Mouse (Mus musculus) hindbrain, postnatal 0 days (tissue): ENCODE measurements at regions not wholly inside any gene's neighbourhood (a gene's known extent, or its start where the extent isn't known, plus 50 kb on each side); places are given as distances from the start of the nearest gene placed in this dataset.

ENCODE experiments used
- ATAC-seq: fragments of 200-750 bp; cut with Nextera tagmentation; 2 replicates; pipeline ENCODE4 v1.8.0; 2017; ENCODE audit warnings: mild to moderate bottlenecking, moderate TSS enrichment, moderate library complexity
- DNase-seq: peaks from one replicate; pipeline ENCODE4 v3.0.0-alpha.2; 2015; ENCODE audit warnings: low spot score
- H3K27ac ChIP-seq: fragments of 300-500 bp; sonication (generic); 2 replicates; pipeline ENCODE4 v1.5.1; 2014; ENCODE audit warnings: mild to moderate bottlenecking
- H3K27me3 ChIP-seq: fragments of 300-500 bp; sonication (generic); 2 replicates; pipeline ENCODE4 v1.6.1; 2014; ENCODE audit warnings: low read length, mixed read lengths; ENCODE audit not compliant: insufficient read depth
- H3K36me3 ChIP-seq: fragments of 300-500 bp; sonication (generic); 2 replicates; pipeline ENCODE4 v1.6.1; 2014; ENCODE audit warnings: low read length, mixed read lengths; ENCODE audit not compliant: insufficient read depth
- H3K4me1 ChIP-seq: fragments of 300-500 bp; sonication (generic); 2 replicates; pipeline ENCODE4 v1.6.1; 2014; ENCODE audit warnings: antibody characterized with exemption, low read length, mixed read lengths; ENCODE audit not compliant: insufficient read depth
- H3K4me2 ChIP-seq: fragments of 300-500 bp; sonication (generic); 2 replicates; pipeline ENCODE4 v1.6.1; 2014; ENCODE audit warnings: low read depth, mild to moderate bottlenecking, low read length, moderate library complexity, mixed read lengths
- H3K4me3 ChIP-seq: fragments of 300-500 bp; sonication (generic); 2 replicates; pipeline ENCODE4 v1.5.1; 2014; ENCODE audit warnings: low read length
- H3K9ac ChIP-seq: fragments of 300-500 bp; sonication (generic); replicated peaks from 2 replicates; pipeline ENCODE4 v1.6.1; 2014; ENCODE audit warnings: mild to moderate bottlenecking, low read length, moderate library complexity, mixed read lengths
- H3K9me3 ChIP-seq: fragments of 300-500 bp; sonication (generic); 2 replicates; pipeline ENCODE4 v1.6.1; 2016; ENCODE audit warnings: low read length, mixed read lengths
- CTCF ChIP-seq: IDR thresholded peaks from 2 replicates; pipeline ENCODE4 v1.5.1; 2016; ENCODE audit warnings: antibody characterized with exemption, control low read depth, low read depth
- WGBS: fragments of 180-500 bp; shearing (Covaris S2); extraction: QIAGEN DNeasy Blood & Tissue Kit; methylation state at CpG from one replicate; pipeline ENCODE4 v1.1.7; 2014; 5-methylcytosine and 5-hydroxymethylcytosine counted together

DNA sequence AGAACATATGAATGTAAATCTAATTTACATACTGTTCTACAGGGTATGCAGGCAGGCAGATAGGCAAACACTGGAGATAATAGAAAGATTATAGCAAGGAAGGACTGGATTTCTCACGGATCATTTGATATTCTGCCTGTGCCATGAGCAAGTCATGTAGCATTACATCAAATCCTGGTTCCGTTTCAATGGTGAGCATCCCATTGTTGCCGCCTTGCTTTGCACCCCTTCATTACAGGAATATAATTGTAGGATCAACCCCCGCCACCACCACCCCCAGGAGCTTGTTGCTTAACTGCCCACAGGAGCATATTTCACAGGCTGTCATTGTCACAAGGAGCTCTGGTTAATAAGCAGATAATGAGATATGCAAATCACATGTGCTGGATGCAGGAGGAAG, 468.8 kb upstream of the Rgma start:
- Histone ChIP-seq H3K27me3 (no peaks in the 10 kb centered on the region), H3K36me3 (no peaks in the 10 kb centered on the region), H3K27ac (no peak overlapping the region), H3K4me2 (no peak overlapping the region), H3K9ac (no peak overlapping the region), H3K9me3 (no peaks in the 10 kb centered on the region), H3K4me3 (no peak overlapping the region), H3K4me1 (no peaks in the 10 kb centered on the region)
- DNase-seq, result peak; percentile 56
- no peak for ATAC-seq
- WGBS, result 41% methylated on average over 4 of the region's 4 CpGs
- TF ChIP-seq CTCF, result no peak

GRCm38 (mm10) chr7:72926772-72927380, 448.4 kb upstream of the Rgma start:
- Histone ChIP-seq H3K4me1 (no peaks in the 10 kb centered on the region), H3K27ac (no peak overlapping the region), H3K36me3 (no peaks in the 10 kb centered on the region), H3K4me2 (no peak overlapping the region), H3K4me3 (no peak overlapping the region), H3K9ac (no peak overlapping the region), H3K9me3 (no peaks in the 10 kb centered on the region), H3K27me3 (no peaks in the 10 kb centered on the region)
- DNase-seq (no peak), ATAC-seq (no peak)
- TF ChIP-seq CTCF, result no peak
- WGBS, result 67% methylated on average over 20 of the region's 20 CpGs

GRCm38 (mm10) chr7:72938842-72939241, 436.5 kb upstream of the Rgma start:
- Histone ChIP-seq H3K9me3 (no peaks in the 10 kb centered on the region), H3K4me1 (no peaks in the 10 kb centered on the region), H3K4me2 (no peak overlapping the region), H3K36me3 (no peaks in the 10 kb centered on the region), H3K9ac (no peak overlapping the region), H3K27ac (no peak overlapping the region), H3K4me3 (no peak overlapping the region), H3K27me3 (no peaks in the 10 kb centered on the region)
- no peak for ATAC-seq
- no peak for TF ChIP-seq CTCF
- no peak for DNase-seq
- WGBS, result 81% methylated on average over 2 of the region's 2 CpGs

- Histone ChIP-seq H3K4me1 (no peaks in the 10 kb centered on the region), H3K9me3 (no peaks in the 10 kb centered on the region), H3K27me3 (no peaks in the 10 kb centered on the region), H3K36me3 (no peaks in the 10 kb centered on the region), H3K27ac (no peak overlapping the region), H3K4me2 (no peak overlapping the region), H3K9ac (no peak overlapping the region), H3K4me3 (no peak overlapping the region)
- TF ChIP-seq CTCF, result no peak
- no peak for ATAC-seq
- DNase-seq, result no peak
- WGBS, result 74% methylated on average over 1 of the region's 1 CpGs
Measured at GRCm38 (mm10) chr7:72947531-72947930, 427.8 kb upstream of the Rgma start.

- no peak overlapping the region for H3K4me3 ChIP-seq
- H3K27ac ChIP-seq, result no peak overlapping the region
- DNase-seq, result no peak
- no peak for TF ChIP-seq CTCF
- WGBS, result 37% methylated on average over 5 of the region's 5 CpGs
- no peak overlapping the region for H3K4me2 ChIP-seq
- H3K9ac ChIP-seq, result no peak overlapping the region
- no peaks in the 10 kb centered on the region for H3K27me3 ChIP-seq
- no peak for ATAC-seq
- no peaks in the 10 kb centered on the region for H3K36me3 ChIP-seq
- no peaks in the 10 kb centered on the region for H3K4me1 ChIP-seq
- no peaks in the 10 kb centered on the region for H3K9me3 ChIP-seq
Measured at GRCm38 (mm10) chr7:72948026-72948425, 427.3 kb upstream of the Rgma start.

GRCm38 (mm10) chr7:72948666-72949065, 426.6 kb upstream of the Rgma start:
- ATAC-seq (no peak), DNase-seq (no peak)
- WGBS, result 64% methylated on average over 3 of the region's 3 CpGs
- no peak overlapping the region for H3K4me3 ChIP-seq
- no peaks in the 10 kb centered on the region for H3K9me3 ChIP-seq
- no peaks in the 10 kb centered on the region for H3K4me1 ChIP-seq
- H3K4me2 ChIP-seq, result no peak overlapping the region
- no peaks in the 10 kb centered on the region for H3K36me3 ChIP-seq
- TF ChIP-seq CTCF, result no peak
- H3K27me3 ChIP-seq, result no peaks in the 10 kb centered on the region
- H3K9ac ChIP-seq, result no peak overlapping the region
- H3K27ac ChIP-seq, result no peak overlapping the region

- 63% methylated on average over 7 of the region's 7 CpGs for WGBS
- Histone ChIP-seq H3K27me3 (no peaks in the 10 kb centered on the region), H3K27ac (no peak overlapping the region), H3K4me2 (no peak overlapping the region), H3K9me3 (no peaks in the 10 kb centered on the region), H3K4me1 (no peaks in the 10 kb centered on the region), H3K4me3 (no peak overlapping the region), H3K9ac (no peak overlapping the region), H3K36me3 (no peaks in the 10 kb centered on the region)
- no peak for ATAC-seq
- TF ChIP-seq CTCF, result no peak
- no peak for DNase-seq
Measured at GRCm38 (mm10) chr7:72949886-72950285, 425.4 kb upstream of the Rgma start.
